Mouse (Mus musculus): ENCODE results near the gene Fastkd5.

DNA sequence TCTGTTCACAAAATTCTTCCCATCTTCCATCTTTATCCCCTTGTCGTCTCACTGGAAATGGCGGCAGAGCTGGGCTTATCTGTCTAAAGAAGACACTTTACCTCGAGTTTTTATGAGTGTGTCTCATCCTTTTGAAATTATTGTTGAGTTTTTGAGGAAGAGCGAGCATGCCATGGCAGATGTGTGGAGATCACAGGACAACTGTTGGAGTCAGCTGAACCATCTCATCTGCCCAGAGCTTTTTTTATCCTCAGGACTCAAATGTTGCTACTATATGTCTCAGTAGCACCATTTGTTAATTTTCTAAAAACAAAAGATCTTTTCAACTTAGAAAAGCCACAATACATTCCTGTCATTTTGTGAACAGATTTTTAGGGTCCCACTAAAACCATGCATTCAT lies 15.4 kb upstream of the Fastkd5 start:
- TF ChIP-seq POLR2A (IDR thresholded peaks at IDR 0.05; ENCODE audit: insufficient read length, low read depth) (no peak), MAX (IDR thresholded peaks at IDR 0.05; ENCODE audit: low read depth) (no peak), TCF3 (IDR thresholded peaks at IDR 0.05; ENCODE audit: insufficient read length, low read depth) (peak; percentile 17), TCF12 (IDR thresholded peaks at IDR 0.05; ENCODE audit: insufficient read depth, poor library complexity, severe bottlenecking) (peak; percentile 13), POLR2AphosphoS2 (IDR thresholded peaks at IDR 0.05; ENCODE audit: insufficient read length, low read depth) (no peak), USF1 (IDR thresholded peaks at IDR 0.05; ENCODE audit: low read depth) (no peak), MYOD1 (IDR thresholded peaks at IDR 0.05; ENCODE audit: control insufficient read depth in 1 of 3, insufficient read length in 2 of 3, low read depth in 2 of 3) (peak in 2 of 3 experiments; percentile 34 to 54), MYOG (IDR thresholded peaks at IDR 0.05; ENCODE audit: control insufficient read depth in 1 of 3, insufficient read depth in 1 of 3, insufficient read length in 2 of 3, low read depth in 2 of 3) (peak in 1 of 3 experiments; percentile 50), E2F4 (IDR thresholded peaks at IDR 0.05; ENCODE audit: insufficient read depth) (no peak), CEBPB (IDR thresholded peaks at IDR 0.05; ENCODE audit: insufficient read depth, poor library complexity, severe bottlenecking) (no peak)

Data from myocyte (in vitro differentiated cells).